Mouse (Mus musculus) kidney, postnatal 0 days (tissue): ENCODE data around the gene Hus1b. TPM values are rescaled to one million over a fixed set of nuclear protein-coding genes. Genes with fewer than 3 reads are reported as not detected.

Experiments used
- ATAC-seq: fragments of 200-750 bp; cut with Nextera tagmentation; replicated peaks from 2 replicates; pipeline ENCODE4 v1.8.0; 2017; ENCODE audit warnings: low read depth, moderate number of reproducible peaks, moderate TSS enrichment, moderate library complexity; ENCODE audit not compliant: low FRiP score
- DNase-seq: peaks from one replicate; pipeline ENCODE4 v3.0.0-alpha.2; 2016; ENCODE audit warnings: low spot score
- H3K27ac ChIP-seq: fragments of 300-500 bp; sonication (generic); 2 replicates; pipeline ENCODE4 v1.5.1; 2014; ENCODE audit warnings: mild to moderate bottlenecking
- H3K27me3 ChIP-seq: fragments of 300-500 bp; sonication (generic); 2 replicates; pipeline ENCODE4 v1.6.1; 2014; ENCODE audit warnings: low read length, mixed read lengths; ENCODE audit not compliant: insufficient read depth
- H3K36me3 ChIP-seq: fragments of 300-500 bp; sonication (generic); 2 replicates; pipeline ENCODE4 v1.6.1; 2014; ENCODE audit warnings: low read length, mixed read lengths; ENCODE audit not compliant: insufficient read depth
- H3K4me1 ChIP-seq: fragments of 300-500 bp; sonication (generic); replicated peaks from 2 replicates; pipeline ENCODE4 v1.6.1; 2014; ENCODE audit warnings: antibody characterized with exemption, low read length, mixed read lengths; ENCODE audit not compliant: insufficient read depth
- H3K4me2 ChIP-seq: fragments of 300-500 bp; sonication (generic); 2 replicates; pipeline ENCODE4 v1.6.1; 2014; ENCODE audit warnings: mild to moderate bottlenecking, low read length, moderate library complexity, mixed read lengths
- H3K4me3 ChIP-seq: fragments of 300-500 bp; sonication (generic); replicated peaks from 2 replicates; pipeline ENCODE4 v1.5.1; 2014; ENCODE audit warnings: low read depth, low read length
- H3K9ac ChIP-seq: fragments of 300-500 bp; sonication (generic); 2 replicates; pipeline ENCODE4 v1.6.1; 2014; ENCODE audit warnings: low read depth, low read length
- H3K9me3 ChIP-seq: fragments of 300-500 bp; sonication (generic); replicated peaks from 2 replicates; pipeline ENCODE4 v1.6.1; 2016; ENCODE audit warnings: low read length, inconsistent platforms, mixed read lengths
- CTCF ChIP-seq: IDR thresholded peaks from 2 replicates; pipeline ENCODE4 v1.5.1; 2016; ENCODE audit warnings: antibody characterized with exemption, low read depth, mild to moderate bottlenecking, moderate library complexity
- WGBS: fragments of 180-500 bp; shearing (Covaris S2); extraction: QIAGEN DNeasy Blood & Tissue Kit; methylation state at CpG from one replicate; pipeline ENCODE4 v1.1.7; 2014; 5-methylcytosine and 5-hydroxymethylcytosine counted together
- polyA plus RNA-seq: library from polyadenylated mRNA; unstranded; fragments of >200 nt; fragmentation: Nextera tagmentation; extraction: Ambion mirVana; gene quantifications from 2 replicates; pipeline ENCODE4 v1.2.1, GENCODE M21; 2015

Hus1b gene
- 0.13 TPM in 1 of 2 replicates, not detected in the other for polyA plus RNA-seq

- ATAC-seq: no peak
- Histone ChIP-seq H3K4me2 (no peak within 1 kb of the TSS), H3K4me1 (no peaks in the 10 kb centered on the region), H3K27me3 (no peaks in the 10 kb centered on the region), H3K4me3 (no peak within 1 kb of the TSS), H3K36me3 (no peaks in the 10 kb centered on the region), H3K9ac (no peak within 1 kb of the TSS), H3K27ac (no peak within 1 kb of the TSS), H3K9me3 (no peaks in the 10 kb centered on the region)
- no peak for DNase-seq
- 94% methylated on average over 11 of the region's 11 CpGs for whole genome bisulfite sequencing
- TF ChIP-seq CTCF: no peak
Measured at GRCm38 (mm10) chr13:30947540-30947939, at the start of gene Hus1b. TSS of gene Hus1b (minus strand) at chr13:30947759.

- Histone ChIP-seq H3K27ac (no peak overlapping the region), H3K4me1 (no peaks in the 10 kb centered on the region), H3K36me3 (no peaks in the 10 kb centered on the region), H3K9me3 (no peaks in the 10 kb centered on the region), H3K27me3 (no peaks in the 10 kb centered on the region), H3K4me3 (no peak overlapping the region), H3K4me2 (no peak overlapping the region), H3K9ac (no peak overlapping the region)
- WGBS: 76% methylated on average over 6 of the region's 6 CpGs
- ATAC-seq (no peak), DNase-seq (no peak)
- TF ChIP-seq CTCF: no peak
Measured at GRCm38 (mm10) chr13:30994249-30994858, 46.8 kb upstream of the Hus1b start.

- Histone ChIP-seq H3K4me2 (no peak overlapping the region), H3K9me3 (no peaks in the 10 kb centered on the region), H3K27me3 (no peaks in the 10 kb centered on the region), H3K36me3 (no peaks in the 10 kb centered on the region), H3K9ac (no peak overlapping the region), H3K27ac (no peak overlapping the region), H3K4me1 (no peaks in the 10 kb centered on the region), H3K4me3 (no peak overlapping the region)
- 33% methylated on average over 3 of the region's 3 CpGs for WGBS
- peak; percentile 82 for DNase-seq
- no peak for ATAC-seq
- peak; percentile 86 for TF ChIP-seq CTCF
Measured at GRCm38 (mm10) chr13:30993819-30994218, 46.3 kb upstream of the Hus1b start.

GRCm38 (mm10) chr13:30990233-30990632 is 42.7 kb upstream of the Hus1b start:
- H3K36me3 ChIP-seq: no peaks in the 10 kb centered on the region
- TF ChIP-seq CTCF: no peak
- H3K27ac ChIP-seq: no peak overlapping the region

GRCm38 (mm10) chr13:30989710-30990109 is 42.2 kb upstream of the Hus1b start:
- Histone ChIP-seq H3K36me3 (no peaks in the 10 kb centered on the region), H3K9me3 (no peaks in the 10 kb centered on the region), H3K27ac (no peak overlapping the region), H3K27me3 (no peaks in the 10 kb centered on the region), H3K4me1 (0 out of 2 replicates have a peak, but pooled peaks cover 4% of the 10 kb centered on the region), H3K4me3 (no peak overlapping the region), H3K9ac (no peak overlapping the region), H3K4me2 (no peak overlapping the region)
- no peak for TF ChIP-seq CTCF
- ATAC-seq (no peak), DNase-seq (no peak)
- 76% methylated on average over 10 of the region's 10 CpGs for WGBS

More at GRCm38 (mm10) chr13:30990233-30990632, 42.7 kb upstream of the Hus1b start:
- Histone ChIP-seq H3K9me3 (no peaks in the 10 kb centered on the region), H3K4me3 (no peak overlapping the region), H3K27me3 (no peaks in the 10 kb centered on the region), H3K9ac (no peak overlapping the region), H3K4me1 (0 out of 2 replicates have a peak, but pooled peaks cover 4% of the 10 kb centered on the region), H3K4me2 (no peak overlapping the region)
- DNase-seq (peak; percentile 41), ATAC-seq (no peak)
- 47% methylated on average over 9 of the region's 9 CpGs for WGBS

- Histone ChIP-seq H3K4me1 (0 out of 2 replicates have a peak, but pooled peaks cover 4% of the 10 kb centered on the region), H3K4me2 (no peak overlapping the region), H3K9me3 (no peaks in the 10 kb centered on the region), H3K27me3 (no peaks in the 10 kb centered on the region), H3K9ac (no peak overlapping the region), H3K4me3 (no peak overlapping the region), H3K27ac (no peak overlapping the region), H3K36me3 (no peaks in the 10 kb centered on the region)
- no peak for TF ChIP-seq CTCF
- no peak for ATAC-seq
- WGBS: 77% methylated on average over 2 of the region's 2 CpGs
- DNase-seq: no peak
Measured at GRCm38 (mm10) chr13:30987686-30988085, 40.1 kb upstream of the Hus1b start.
